Mouse (Mus musculus): ENCODE results near the gene Wdr4.
"Not testable (repeated sequence)": the region's sequence is repeated elsewhere in the genome, so short reads cannot be mapped to it uniquely, and the experiment has no call there.

Wdr4 gene

DNA sequence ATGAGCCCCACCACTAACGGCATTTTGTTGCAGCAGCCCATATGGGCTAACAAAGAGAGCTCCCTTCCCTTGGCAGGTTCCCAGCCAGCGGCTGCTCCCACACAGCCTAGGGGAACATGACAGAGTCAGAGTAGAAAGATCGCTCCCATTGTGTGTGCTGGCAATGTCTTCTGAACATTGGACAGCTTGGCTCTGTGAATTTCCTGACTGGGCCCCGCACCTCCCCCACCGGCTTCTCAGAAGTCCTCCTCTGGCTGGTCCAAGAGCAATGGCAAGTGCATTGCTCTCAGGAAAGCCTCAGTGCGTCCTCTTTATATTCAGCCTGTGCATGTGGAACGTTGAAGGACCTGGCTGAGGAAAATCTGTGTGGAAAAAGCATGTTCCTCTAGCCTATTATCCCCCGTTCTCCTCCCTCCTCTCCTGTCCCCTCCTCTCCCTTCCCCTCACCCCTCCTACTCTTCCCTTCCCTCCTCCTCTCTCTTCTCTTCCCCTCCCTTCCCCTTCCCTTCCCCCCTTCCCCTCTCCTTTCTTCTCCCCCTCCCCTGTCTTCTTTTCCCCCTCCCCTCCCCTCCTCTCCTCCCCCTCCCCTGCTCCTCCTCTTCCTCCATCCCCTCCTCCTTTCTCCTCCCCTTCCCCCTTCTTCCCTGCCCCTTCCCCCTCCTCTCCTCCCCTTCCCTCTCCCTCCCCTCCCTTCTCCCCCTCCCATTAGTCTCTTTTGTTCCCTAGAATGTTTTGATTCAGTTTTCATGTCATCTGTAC, 16.3 kb upstream of the Wdr4 start:
- DNase-seq (ENCODE audit: low read depth, low spot score): no peak

DNA sequence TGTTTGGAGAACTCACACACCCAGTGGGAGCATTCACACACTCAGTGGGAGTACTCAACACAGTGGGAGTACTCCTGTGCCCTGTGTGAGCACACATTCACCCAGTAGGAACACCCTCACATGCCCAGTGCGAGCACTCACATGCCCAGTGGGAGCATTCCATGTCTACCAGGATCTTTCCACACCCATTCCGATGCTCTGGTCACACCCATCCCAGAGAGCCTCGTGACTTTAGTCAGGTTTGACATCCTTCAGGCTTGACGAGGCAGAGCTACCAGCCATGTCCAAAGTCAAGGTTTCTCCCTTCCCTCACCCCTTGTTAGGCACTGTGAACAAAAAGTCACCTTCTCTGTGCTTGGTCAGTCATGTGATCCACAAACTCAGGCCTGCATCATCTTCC, 15.6 kb upstream of the Wdr4 start:
- no peak for DNase-seq (ENCODE audit: low read depth, low spot score)

DNA sequence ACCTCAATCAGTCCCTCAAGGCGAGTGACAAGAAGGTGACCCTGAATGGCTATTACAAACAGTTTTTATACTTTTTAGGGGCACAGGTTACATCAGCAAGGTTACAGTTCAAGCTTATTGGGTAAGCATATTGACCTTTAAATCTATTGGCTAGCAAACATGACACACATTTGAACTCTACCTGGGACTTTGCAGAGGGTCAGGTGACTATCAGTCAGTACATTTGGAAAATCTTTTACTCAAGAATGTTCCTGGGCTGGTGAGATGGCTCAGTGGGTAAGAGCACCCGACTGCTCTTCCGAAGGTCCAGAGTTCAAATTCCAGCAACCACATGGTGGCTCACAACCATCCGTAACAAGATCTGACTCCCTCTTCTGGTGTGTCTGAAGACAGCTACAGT, 12.6 kb upstream of the Wdr4 start:
- not testable (repeated sequence) for DNase-seq (ENCODE audit: low read depth, low spot score)

DNA sequence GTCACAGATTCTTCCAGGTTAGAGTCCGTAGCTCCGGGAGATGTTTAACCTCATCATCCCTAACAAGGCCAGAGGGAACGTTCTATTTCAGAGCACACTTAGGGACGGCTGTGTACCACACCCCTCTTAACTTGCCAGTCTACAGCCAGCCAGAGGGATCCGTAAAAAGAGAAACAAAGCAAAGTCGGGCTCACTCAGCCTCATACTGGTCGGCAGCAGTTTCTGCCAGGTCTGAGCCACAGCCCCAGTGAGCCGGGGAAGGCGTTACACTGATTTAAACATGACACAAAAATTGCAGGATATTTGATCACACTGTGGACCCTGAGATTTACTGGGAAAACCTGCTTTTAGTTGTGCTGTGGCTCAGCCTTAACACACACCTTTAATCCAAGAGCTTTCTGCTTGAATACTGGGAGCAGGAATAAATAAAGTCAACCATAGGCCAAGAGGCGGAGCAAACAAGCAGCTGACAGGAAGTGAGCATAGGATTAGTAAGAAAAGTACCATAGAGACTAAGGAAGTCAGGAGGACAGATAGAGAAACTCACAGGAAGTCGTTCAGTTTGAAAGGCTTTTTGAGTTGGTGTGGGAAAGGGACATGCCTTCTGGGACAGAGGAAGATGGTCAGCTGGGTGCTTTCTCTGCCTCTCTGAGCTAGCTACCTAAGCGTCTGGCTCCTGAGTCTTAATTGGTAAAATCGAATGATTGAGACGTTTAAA, 11.8 kb upstream of the Wdr4 start:
- DNase-seq (ENCODE audit: low read depth, low spot score): no peak

DNA sequence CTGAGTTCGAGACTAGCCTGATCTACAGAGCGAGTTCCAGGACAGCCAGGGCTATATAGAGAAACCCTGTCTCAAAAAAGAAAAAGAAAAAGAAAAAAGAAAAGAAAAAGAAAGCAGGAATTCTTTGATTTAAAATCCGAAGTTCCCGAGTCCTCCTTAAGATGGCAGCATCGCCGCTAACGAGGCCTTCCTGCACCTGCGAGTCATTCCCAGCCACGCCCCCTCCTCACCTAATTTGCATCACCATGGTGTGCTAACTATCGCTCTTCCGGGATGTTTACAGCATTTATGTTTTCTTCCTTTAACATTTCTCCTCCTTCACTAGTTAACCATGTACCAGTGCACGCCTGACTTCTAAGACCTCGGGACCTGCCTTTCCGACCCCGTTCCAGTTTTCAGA, 9.5 kb upstream of the Wdr4 start:
- DNase-seq (ENCODE audit: low read depth, low spot score): no peak

DNA sequence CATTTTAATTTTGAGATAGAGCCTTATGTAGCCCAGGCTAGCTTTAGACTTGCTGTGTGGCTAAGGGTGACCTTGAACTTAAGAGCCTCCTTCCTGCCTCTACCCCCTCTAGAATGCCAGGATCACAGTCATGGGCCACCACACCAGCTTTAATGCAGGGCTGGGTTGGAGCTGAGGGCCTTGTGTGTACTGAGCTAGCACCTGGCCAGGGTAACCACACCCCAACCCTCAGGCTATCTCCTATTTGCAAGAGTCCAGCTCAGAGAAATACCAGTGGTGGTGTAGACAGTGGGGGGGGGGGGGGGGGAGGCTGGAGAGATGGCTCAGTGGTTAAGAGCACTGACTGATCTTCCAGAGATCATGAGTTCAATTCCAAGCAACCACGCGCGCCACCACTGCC, 6.0 kb upstream of the Wdr4 start:
- DNase-seq (ENCODE audit: low read depth, low spot score): no peak

DNA sequence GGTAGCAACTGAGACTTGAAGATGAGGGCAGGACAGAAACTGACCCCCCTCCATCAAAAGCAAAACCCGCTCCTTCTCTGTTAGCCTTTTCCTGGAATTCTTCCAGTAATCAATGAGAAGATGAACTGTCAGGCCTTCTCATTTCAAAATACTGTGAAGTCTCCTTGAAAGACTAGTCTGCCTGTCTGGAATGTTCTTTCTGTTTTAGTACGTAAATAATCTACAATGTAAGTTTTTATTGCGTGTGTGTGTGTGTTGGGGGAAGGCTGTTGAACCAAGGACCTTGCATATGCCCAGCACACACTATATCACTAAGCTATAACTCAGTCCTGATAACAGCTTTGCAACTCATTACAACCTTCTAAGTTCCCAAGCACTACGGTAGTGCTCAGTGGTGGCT, 5.3 kb upstream of the Wdr4 start:
- DNase-seq (ENCODE audit: low read depth, low spot score): no peak

DNA sequence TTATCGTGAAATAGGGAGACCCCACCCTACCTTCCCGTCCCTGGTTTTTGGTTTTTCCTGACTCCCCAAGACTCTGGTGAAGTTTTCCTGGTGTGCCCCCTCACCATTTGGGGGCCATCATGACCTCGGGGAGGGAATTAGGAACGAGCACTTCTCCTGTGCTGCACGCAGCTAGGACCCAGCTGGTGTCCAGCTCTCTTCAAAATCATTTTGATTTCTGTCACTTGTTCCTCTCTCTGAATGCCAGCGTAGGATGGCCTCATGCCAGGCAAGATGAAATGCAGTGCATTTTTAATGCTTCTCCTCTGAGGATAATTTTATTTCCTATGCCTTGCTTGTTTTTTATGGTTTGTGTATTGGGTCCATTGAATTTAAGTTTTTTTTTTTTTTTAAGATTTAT, 2.2 kb upstream of the Wdr4 start:
- DNase-seq (ENCODE audit: low read depth, low spot score): no peak

DNA sequence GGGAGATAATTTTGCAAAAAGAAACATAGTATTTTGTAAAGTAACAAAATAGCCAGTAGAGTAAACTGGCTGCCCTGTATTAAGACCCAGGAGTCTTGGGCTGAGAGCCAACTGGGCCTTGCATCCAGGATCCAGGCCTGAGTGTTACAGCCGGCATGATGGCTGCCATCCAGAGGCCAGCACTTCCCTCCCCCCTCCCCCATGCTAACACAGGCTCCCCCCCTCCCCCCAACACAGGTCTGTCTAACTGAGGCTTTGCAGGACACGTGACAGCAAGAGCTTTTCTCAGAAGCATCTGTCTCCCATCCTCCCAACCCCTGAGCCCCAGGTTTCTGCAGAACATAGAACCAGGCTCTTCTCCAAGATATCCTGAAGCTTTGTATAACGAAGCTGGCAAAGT, 1.1 kb upstream of the Wdr4 start:
- DNase-seq (ENCODE audit: low read depth, low spot score): peak; percentile 49

DNA sequence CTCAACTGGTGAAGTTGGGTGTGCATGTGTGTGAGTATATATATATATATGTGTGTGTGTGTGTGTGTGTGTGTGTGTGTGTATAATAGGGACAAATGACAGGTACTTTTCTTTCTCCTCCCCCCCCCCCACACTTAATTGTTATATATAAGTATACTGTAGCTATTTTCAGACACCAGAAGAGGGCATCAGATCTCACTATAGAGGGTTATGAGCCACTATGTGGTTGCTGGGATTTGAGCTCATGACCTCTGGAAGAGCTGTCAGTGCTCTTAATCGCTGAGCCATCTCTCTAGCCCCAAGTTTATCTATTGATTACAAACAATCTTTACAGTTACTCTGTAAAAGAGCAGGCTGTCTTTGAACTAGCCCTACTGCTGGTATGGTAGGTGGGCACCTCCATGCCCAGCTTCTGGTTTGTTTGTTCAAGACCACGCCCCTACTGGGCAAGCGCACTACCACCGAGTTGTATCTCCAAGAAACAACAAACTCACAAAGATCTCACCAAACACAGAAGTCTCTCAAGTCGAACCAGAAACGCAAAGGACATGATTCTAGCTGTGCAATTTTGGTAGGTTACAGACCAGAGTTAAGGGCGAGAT, 335 bp downstream of the Wdr4 start:
- DNase-seq (ENCODE audit: low read depth, low spot score): no peak

DNA sequence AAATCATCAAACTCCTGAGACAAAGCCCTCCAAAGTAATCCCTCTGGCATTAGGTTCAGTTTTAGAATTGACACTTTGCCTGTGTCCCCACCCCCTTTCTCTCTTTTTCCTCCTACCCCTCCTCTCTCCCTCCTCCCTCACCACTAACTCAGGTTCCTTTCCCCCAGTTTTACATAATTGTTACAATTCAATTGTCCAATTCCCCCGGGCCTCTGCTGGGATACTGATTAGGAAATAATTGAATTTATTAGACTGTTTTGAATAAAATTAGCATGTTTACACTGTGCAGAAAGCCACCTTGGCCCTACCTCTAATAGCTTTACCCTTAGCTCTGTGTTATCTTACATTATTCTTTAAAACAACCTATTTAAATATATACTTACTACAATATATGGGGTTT, 5.1 kb downstream of the Wdr4 start:
- no peak for DNase-seq (ENCODE audit: low read depth, low spot score)

DNA sequence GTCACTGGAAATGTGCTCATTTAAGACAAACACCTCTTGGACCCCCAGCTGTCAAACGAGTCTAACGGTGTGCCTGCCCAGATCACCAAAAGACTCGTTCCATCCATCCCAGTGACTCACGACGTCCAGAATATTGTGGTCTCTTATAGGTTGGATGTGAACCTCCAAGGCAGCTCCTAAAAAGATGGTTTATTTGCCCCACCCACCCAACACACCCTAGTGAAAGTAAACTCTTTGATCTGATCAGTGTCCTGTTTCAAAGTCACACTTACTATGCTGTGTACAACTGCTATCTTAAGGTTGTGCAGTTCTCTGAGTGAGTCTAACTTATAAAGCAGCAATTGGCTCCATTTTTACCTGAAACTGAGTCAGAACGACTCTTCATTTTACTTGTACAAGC, 7.2 kb downstream of the Wdr4 start:
- DNase-seq (ENCODE audit: low read depth, low spot score): no peak

DNA sequence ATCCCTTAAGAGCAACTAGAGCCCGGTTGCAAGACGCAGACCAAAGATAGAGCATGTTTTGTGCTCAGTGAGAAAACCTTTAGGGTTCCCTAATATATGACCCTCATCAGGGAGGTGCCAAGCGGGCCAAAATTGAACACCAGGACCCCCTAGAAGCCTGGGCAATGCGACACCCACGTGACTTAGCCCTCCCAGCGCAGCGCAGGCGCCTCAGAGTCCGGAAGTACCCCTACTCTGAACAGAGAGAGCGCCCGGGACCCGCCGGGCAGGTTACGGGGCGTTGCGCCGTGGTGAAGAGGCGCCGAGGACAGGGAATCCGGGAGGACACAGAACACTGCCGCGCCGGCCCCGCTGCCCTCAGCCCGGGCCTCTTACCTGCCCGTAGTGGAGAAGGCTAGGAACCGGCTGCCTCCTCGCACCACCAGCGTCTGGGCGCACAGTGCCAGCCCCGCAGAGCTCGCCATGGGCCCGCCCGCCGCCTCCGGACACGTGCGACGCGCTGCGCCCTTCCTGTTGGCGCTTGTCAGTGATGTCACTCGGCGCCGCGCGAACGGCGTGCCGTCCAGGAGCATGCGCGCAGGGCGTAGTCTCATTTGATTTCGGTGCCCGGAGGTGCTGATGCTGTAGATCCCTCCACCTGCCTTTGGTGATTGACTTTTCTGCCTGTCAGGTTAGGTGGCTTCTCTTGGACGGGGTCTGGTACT, 7.8 kb downstream of the Wdr4 start:
- DNase-seq (ENCODE audit: low read depth, low spot score): peak; percentile 86

DNA sequence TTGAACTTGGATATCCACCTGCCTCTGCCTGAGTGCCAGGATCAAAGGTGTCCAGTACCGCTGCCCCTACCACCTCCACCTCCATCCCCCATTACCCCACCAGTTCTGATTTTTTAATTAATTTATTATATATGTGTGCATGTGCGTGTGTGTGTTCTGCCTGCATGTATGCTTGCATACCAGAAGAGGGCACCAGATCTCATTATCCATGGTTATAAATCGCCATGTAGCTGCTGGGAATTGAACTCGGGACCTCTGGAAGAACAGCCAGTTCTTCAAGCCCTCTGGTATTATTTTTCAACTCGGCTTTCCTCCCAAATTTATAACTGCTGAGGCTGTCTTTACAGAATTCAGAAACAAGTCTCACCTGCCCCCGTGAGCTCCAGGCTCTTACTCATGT, 8.8 kb downstream of the Wdr4 start:
- no peak for DNase-seq (ENCODE audit: low read depth, low spot score)

DNA sequence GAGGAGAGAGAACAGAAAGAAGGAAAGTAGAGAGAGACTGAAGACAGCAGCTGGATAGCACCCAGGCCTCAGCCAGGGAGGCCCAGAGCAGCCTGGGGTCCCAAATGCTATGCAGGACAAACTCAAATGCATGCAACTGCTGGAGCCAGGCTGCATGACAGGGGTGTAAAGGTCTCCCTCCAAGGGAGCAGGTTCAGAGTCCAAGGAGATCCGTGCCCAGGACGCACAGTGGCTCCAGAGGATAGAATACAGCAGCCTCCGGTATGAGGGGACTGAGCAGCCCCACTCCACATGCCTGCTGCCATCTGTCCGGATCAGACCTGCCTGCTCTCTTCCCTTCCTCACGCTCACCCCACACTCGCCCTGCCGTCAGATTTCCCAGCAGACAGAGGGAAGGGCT, 13.5 kb downstream of the Wdr4 start:
- no peak for DNase-seq (ENCODE audit: low read depth, low spot score)

DNA sequence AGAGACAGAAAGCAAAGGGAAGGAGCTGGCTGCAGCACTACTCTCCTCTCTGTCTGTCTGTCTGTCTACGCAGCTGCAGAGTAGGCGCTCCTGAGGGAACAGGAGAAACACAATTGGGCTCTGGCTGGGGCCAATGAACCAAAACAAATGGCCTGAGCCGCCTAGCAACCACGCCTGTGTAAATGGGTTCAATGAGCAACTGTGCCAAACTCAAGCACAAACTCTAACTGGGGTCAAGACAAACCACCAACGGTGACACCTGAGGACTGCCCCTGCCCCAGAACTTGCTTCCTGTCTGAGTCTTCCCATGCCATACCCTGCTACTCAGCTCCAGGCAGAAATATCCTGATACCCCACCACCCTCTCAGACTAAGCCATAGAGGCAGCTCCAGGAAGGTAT, 14.8 kb downstream of the Wdr4 start:
- no peak for DNase-seq (ENCODE audit: low read depth, low spot score)

DNA sequence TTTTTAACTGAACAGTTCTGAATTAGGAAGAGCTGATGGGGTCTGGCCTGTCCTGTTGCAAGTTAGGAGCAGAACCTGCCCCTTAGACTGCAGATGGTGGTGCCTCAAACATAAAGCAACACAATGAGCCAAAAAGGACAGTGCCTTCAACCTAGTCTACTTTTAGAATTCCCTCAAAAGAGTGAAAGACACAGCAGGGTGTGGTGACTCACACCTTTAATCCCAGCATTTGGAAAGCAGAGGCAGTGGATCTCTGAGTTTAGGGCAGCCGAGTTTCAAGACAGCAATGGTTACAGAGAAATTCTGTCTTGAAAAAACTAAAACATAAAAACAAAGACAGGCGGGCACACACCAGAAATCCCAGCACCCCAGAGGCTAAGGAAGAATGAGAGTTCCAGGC, 15.8 kb downstream of the Wdr4 start:
- DNase-seq (ENCODE audit: low read depth, low spot score): no peak

DNA sequence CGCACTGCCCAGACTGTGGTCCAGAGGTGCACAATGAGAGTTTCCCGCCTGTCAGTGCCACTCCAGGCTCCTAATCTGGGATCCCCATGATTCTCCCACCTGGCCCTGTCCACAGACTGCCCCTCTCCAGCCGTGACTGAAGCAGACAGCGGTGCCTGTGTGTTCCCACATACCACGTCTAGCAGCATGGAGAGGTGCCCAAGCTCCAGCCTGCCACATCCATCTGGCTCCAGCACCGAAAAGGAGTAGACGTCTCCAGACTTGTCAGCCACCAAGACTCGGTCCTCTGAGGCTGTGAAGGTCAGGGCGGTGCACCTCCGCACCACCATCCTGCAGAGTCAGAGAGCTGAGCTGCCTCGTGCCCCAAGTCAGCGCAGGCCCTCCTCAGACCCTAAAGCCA, 16.4 kb downstream of the Wdr4 start:
- no peak for DNase-seq (ENCODE audit: low read depth, low spot score)

DNA sequence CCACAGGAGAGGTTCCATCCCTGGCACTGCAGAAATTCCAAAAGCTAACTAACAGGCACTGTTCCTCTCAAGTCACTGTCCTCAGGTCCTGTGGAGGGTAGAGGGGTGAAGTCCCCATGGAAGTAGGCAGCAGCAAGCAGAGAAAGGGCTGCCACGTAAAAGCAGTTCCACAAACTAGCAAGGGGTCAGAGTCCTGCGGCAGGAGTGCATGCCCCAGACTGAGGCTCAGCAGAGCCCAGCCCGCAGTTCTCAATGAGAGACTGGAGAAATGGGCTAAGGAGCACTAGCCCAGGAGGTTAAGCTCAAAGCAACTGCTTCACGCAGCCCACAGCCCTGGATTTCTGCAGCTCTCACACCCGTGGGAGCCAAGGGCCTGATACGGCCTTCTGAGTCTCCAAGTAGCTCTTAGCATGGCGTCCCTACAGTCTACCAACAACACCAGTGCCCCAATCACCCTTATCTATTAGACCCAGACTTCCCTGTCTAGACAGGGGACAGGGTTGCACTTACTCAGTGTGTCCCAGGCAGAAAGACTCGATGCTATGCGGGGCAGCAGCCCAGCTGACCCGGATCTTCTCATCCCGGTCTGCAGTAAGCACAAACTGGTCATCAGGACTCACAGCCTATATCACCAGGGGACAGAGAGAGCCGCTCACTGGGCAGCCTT, 17.4 kb downstream of the Wdr4 start:
- no peak for DNase-seq (ENCODE audit: low read depth, low spot score)

DNA sequence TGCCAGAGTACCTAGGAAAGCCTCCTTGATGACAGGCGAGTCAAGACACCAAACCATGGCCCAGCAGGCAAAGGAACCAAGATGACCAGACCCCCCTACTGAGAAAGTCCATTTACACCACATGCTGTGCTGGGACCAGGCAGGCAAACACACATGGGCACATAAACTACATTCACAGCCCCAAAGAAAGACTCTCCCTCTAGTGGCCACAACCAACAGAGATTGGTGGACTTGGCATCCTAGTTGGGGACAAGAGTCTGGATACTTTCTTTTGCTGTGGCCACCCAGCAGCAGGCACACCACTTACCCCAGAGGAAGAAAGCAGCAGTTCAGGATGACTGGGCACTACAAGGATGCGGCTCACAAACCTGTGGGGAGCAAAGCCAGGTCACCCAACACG, 18.9 kb downstream of the Wdr4 start:
- DNase-seq (ENCODE audit: low read depth, low spot score): no peak

DNA sequence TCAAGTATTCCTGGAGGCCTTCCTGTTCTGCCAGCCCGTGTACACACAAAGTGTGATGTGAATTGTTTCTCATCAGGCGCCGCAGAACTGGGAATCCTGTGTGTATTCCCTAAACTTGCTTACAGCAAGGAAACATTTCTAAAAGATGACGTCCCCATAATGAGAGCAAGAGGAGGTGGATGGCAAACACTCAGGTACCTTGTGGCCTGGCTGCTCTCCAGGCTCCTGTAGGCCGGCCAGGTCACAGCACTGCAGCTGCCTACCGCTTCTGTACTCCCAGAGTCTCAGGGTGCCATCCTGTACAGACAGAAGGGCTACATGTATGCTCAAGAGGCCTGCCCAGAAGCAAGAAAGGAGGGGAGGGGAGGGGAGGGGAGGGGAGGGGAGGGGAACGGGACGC, 19.4 kb downstream of the Wdr4 start:
- DNase-seq (ENCODE audit: low read depth, low spot score): no peak

DNA sequence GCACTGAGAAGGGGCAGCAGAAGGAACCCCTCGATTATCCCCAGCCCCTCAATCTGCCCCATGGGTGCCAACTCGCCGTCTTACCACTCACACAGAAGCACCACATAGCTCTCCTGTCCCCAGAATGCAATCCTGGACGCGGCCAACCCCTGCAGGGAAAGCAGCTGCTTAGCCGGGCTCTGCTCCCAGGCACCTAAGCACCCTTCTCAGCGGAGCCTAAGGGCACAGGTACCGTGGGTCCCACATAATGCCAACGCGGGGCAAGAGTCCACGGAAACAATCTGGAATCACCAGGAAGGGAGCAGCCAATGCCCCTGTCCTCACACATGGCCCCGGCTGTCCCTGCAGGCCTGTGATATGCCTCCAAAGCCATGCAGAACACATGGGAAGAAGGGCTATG, 20.1 kb downstream of the Wdr4 start:
- no peak for DNase-seq (ENCODE audit: low read depth, low spot score)

Data from skeletal muscle tissue, adult 2 months (tissue).